Mouse (Mus musculus): ENCODE data around the gene Zdhhc17.

The Zdhhc17 gene

DNA sequence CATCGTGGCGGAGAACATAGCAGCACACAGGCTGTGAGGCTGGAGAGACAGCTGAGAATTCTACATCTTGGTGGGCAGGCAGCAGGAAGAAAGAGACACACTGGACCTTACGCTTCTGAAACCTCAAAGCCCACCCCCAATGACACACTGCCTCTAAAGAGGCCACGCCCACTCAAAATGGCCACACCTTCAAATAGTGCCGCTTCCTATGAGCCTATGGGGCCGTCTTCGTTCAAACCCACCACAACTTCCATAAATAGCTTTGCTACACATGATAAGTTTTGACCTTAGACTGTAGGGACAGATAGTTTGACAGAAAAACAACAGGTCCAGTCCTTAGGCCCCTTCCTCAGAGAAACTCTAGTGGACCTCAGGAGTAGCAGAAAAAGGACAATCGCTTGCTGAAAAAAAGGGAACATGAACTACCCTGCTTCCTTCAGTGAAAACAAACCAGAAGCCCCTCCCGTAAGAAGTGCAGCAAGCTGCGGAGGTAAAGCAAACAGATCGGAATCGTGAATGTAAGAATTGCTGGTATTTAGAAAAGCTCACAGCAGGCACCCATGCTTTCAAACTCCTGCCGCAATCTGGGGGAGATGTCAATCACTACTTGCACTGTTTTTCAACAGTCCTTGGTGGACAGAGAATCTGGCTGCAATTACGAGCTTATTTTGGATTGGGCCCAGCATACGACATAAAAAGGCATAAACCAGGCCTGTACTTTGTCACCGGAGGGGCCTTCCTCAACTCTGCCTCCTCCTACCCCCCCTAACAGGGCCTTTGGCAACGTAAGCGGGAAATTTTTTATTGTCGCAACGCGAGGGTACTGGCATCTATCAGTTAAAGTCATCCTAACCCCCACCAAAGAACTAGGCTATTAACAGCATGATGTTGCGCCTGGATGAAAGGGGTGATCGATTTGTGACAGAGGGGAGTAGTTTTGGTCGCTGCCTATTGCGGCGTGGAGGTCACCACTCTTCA lies 91.2 kb downstream of the Zdhhc17 start:
- DNase-seq, result peak; percentile 54

DNA sequence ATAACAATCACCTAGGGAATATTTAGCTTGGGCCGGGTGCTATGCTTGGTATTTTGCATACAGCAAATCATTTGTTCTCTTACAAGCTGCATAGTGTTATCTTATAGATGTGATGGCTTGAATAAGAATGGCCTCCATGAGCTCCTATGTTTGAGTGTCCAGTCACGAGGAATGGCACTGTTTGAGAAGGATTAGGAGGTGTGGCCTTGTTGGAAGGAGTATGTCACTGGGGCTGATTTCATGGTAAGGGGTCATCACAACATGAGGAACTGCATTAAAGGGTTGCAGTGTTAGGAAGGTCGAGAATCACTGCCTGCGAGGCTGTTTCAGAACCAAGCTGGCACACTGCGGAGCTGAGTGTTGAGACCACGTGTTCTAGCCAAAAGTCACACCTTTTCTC lies 92.4 kb downstream of the Zdhhc17 start:
- DNase-seq, result no peak

DNA sequence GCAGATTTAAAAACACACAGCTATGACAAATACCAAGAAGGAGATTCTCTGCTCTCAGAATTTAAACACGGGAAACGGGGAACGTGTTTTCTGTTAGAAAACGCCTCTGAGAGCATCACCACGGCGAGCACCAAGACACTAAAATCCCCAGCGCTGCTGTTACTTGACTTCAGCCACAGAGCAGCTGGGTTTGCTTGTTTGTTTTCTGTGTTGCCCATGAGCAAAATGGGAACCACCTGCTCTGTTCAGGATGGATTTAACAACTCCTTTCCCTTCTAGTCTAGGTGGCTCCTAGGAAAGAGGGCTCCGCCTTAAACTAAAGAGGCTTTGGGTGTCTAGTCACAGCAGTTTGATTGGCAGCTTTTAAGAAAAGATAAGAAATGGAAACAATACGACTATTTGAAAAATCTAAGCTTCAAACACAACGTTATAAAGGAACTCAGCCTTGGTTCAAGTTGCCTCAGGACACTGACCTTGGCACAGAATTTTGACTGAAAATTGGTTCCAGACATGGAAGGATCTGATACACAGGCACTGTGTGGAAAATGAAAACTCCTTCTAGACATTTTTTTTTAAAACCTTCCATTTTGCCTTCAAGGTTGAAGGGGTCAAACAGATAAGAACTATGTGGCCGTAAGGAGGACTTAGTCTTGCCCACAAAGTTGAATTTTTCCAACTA lies 93.1 kb downstream of the Zdhhc17 start:
- no peak for DNase-seq

DNA sequence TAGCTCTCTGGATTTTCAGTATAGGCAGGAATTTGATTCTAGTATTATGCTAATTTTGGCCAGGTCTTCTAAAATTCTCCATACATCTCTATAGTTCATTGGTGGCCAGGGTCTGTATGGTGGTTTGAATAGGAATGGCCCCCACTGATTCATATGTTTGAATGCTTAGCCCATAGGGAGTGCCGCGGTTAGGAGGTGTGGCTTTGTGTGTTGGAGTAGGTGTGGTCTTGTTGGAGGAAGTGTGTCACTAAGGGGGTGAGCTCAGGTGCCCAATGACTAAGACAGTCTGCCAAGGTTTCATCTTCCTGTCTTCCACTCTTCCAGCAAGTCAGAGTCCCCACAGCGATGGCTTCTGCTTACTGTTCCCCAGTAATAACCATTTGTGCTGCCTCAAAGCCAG lies 106.1 kb downstream of the Zdhhc17 start:
- no peak for DNase-seq

DNA sequence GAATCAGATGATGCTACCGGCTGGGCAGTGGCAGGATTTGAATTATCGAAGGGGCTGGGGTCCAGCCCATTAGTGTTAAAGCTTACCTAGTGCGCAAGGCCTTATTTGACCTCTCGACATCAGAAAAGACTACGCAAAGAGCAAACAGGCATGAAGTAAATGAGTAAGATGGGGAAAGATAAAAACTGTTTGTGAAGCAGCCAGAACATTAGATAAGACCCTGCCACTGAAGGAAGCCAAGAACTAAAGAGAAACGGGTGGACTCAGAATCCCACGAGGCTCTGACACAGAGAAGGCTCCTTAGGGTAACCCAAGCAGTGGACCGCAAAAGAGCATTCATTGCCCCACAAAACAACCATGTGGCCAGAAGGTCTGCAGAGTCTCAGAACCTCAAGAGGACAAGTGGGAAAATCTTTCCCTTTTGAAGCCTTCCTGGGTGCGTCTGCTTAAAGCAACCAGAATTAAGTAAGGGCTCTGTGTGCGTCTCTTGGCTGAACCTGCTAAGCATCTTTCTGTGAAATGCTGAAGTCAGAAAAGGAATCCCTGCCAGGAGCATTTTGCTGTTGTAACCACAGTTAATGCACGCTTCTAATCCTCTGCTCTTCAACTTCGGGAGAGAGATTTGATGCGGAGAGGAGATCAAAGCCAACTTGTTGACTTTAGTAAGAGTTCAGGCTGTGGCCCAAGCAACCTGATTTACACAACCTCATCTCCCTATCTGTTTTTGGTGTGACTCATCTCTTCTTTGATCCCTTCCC lies 110.0 kb downstream of the Zdhhc17 start:
- DNase-seq, result no peak

All from kidney, postnatal 10 days (tissue).